Mouse (Mus musculus): ENCODE measurements around the gene Sec23ip. TPM values are rescaled to one million over a fixed set of nuclear protein-coding genes. Genes with fewer than 3 reads are reported as not detected.

Sec23ip gene
- polyA plus RNA-seq, 1 experiment from 2014 or later, result 35.7 TPM

- H3K36me3 ChIP-seq, result no peaks in the 10 kb centered on the region; the same call in 1 of the 2 replicates
- peaks cover 30% of the 10 kb centered on the region for H3K4me1 ChIP-seq
- H3K9me3 ChIP-seq (replicated peaks), result no peaks in the 10 kb centered on the region
- under 1% methylated on average over 75 of the region's 80 CpGs for WGBS
- H3K9ac ChIP-seq (replicated peaks), result peak overlapping the region; percentile 95
- ATAC-seq (ENCODE audit: low FRiP score), result peak; percentile 51
- H3K4me3 ChIP-seq (replicated peaks), result peak overlapping the region; percentile 99
- 0 out of 2 replicates have a peak, but pooled peaks cover 4% of the 10 kb centered on the region for H3K27me3 ChIP-seq (replicated peaks)
- H3K27ac ChIP-seq (replicated peaks), result peak overlapping the region; percentile 92
- H3K4me2 ChIP-seq, result peak overlapping the region; percentile 71
These were observed 5.1 kb upstream of the Sec23ip start for GRCm38 (mm10) chr7:128739462-128740277.

DNA sequence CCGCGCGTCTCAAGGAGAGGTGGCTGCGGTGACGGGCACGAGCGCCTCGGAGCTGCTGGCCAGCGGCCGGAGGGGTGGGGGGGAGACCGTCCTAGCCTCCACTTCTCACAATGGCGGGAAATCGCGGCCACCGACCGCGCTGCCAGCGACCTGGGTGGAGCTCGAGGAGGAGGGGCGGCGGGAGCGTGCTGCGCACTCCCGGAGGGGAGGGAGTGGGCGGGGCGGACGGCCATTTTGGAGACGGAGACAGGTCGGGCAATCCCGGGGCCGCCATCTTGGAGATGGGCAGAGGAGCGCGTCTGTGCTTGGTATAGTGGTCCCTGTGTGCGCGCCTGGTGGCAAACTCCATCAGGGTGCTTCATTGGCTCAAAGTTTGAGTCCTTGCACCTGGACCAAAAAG is 4.4 kb upstream of the Sec23ip start, which contains the start of gene Mcmbp:
TSS of gene Mcmbp (minus strand) at position 162 of the 400 bp plus-strand sequence.
- Histone ChIP-seq H3K36me3 (no peaks in the 10 kb centered on the region; the same call in 1 of the 2 replicates), H3K4me2 (peak within 1 kb of the TSS; percentile 71), H3K27ac (replicated peaks) (peak within 1 kb of the TSS; percentile 92), H3K27me3 (replicated peaks) (0 out of 2 replicates have a peak, but pooled peaks cover 4% of the 10 kb centered on the region), H3K9me3 (replicated peaks) (no peaks in the 10 kb centered on the region), H3K4me3 (replicated peaks) (peak within 1 kb of the TSS; percentile 99), H3K9ac (replicated peaks) (peak within 1 kb of the TSS; percentile 95), H3K4me1 (peaks cover 32% of the 10 kb centered on the region)
- WGBS, result 1% methylated on average over 30 of the region's 35 CpGs
- peak; percentile 89 for ATAC-seq (ENCODE audit: low FRiP score)

DNA sequence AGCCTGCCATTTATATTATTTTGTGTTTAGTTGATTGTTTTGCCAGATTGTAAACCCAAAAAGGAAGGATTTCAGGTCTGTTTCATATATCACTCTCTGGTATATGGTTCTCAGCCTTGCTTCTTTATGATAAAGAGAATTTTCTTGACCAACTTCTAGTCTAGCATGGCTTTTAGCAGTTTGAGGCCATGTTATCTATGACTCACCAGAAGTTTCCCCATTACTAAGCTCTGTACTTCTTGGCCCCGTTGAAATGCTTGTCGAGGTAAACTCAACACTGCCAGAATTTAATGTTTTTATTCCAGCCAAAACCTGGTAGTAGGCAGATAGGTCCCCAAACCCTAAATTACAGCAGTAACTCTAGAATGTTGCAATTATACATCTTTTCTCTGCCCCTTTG is 845 bp upstream of the Sec23ip start:
- peak overlapping the region; percentile 75 for H3K27ac ChIP-seq (replicated peaks)

DNA sequence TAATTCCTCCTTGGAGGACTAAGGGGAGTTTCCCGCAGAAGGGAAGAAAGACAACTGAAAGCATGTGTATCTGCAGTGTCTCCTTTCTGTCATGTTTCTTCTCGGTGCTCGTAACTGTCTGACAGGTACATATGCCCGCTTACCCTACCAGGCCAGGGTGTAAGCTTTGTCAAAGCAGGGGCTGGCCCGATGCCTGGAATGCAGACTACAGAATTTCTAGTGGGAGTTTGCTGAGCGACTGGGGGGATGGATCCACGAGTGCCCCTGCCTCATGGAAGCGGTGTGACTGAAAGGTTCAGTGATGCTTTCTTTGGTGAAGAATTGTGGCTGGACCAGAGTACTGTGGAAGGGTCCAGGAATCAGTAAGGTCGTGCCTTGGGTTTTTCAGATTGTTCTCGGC is 1.4 kb downstream of the Sec23ip start:
- peak overlapping the region; percentile 86 for H3K9ac ChIP-seq (replicated peaks)
- peaks cover 13% of the 10 kb centered on the region for H3K36me3 ChIP-seq
- peak overlapping the region; percentile 86 for H3K4me2 ChIP-seq
- no peak for ATAC-seq (ENCODE audit: low FRiP score)
- H3K27me3 ChIP-seq (replicated peaks), result 0 out of 2 replicates have a peak, but pooled peaks cover 4% of the 10 kb centered on the region
- H3K9me3 ChIP-seq (replicated peaks), result no peaks in the 10 kb centered on the region
- 88% methylated on average over 10 of the region's 10 CpGs for WGBS
- peak overlapping the region; percentile 69 for H3K4me3 ChIP-seq (replicated peaks)
- H3K4me1 ChIP-seq, result peaks cover 45% of the 10 kb centered on the region
- H3K27ac ChIP-seq (replicated peaks), result no peak overlapping the region

More for the DNA sequence above, 845 bp upstream of the Sec23ip start:
- Histone ChIP-seq H3K36me3 (no peaks in the 10 kb centered on the region), H3K27me3 (replicated peaks) (0 out of 2 replicates have a peak, but pooled peaks cover 4% of the 10 kb centered on the region), H3K9ac (replicated peaks) (no peak overlapping the region), H3K4me1 (peaks cover 52% of the 10 kb centered on the region), H3K4me3 (replicated peaks) (peak overlapping the region; percentile 69), H3K9me3 (replicated peaks) (no peaks in the 10 kb centered on the region), H3K4me2 (peak overlapping the region; percentile 86)
- ATAC-seq (ENCODE audit: low FRiP score), result no peak
- WGBS, result 62% methylated on average over 2 of the region's 2 CpGs

DNA sequence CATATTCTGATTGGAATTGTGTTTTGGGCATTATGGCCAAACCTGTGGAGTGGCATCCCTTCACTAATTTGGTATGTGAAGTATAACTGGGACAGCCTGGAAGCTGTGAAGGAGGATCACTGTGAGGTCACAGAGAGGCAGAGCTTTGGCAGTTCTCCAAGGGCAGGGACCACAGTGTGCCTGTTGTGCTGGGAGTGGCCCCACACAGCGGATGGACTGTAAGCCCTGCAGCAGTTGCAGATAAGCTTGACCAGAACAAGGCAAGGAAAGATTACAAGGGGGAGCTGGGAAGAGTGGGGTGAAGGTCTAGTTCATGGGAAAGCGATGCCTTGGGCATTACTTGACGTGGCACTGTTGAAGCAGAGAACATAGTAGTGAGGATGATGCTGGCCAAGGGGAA is 4.0 kb downstream of the Sec23ip start:
- peaks cover 33% of the 10 kb centered on the region for H3K36me3 ChIP-seq
- H3K9me3 ChIP-seq (replicated peaks), result no peaks in the 10 kb centered on the region
- H3K27me3 ChIP-seq (replicated peaks), result no peaks in the 10 kb centered on the region
- no peak for ATAC-seq (ENCODE audit: low FRiP score)
- WGBS, result 75% methylated on average over 3 of the region's 3 CpGs
- no peak overlapping the region for H3K4me2 ChIP-seq
- H3K4me3 ChIP-seq (replicated peaks), result no peak overlapping the region
- no peak overlapping the region for H3K27ac ChIP-seq (replicated peaks)
- H3K4me1 ChIP-seq, result peaks cover 45% of the 10 kb centered on the region
- H3K9ac ChIP-seq (replicated peaks), result no peak overlapping the region

- no peak overlapping the region for H3K27ac ChIP-seq (replicated peaks)
- H3K4me1 ChIP-seq, result peaks cover 38% of the 10 kb centered on the region
- H3K4me3 ChIP-seq (replicated peaks), result no peak overlapping the region
- no peaks in the 10 kb centered on the region for H3K9me3 ChIP-seq (replicated peaks)
- no peak overlapping the region for H3K4me2 ChIP-seq
- no peak overlapping the region for H3K9ac ChIP-seq (replicated peaks)
- peaks cover 48% of the 10 kb centered on the region for H3K36me3 ChIP-seq
- H3K27me3 ChIP-seq (replicated peaks), result no peaks in the 10 kb centered on the region
- WGBS, result 91% methylated on average over 9 of the region's 9 CpGs
- ATAC-seq (ENCODE audit: low FRiP score), result no peak
These were observed 5.6 kb downstream of the Sec23ip start for GRCm38 (mm10) chr7:128750296-128750695.

GRCm38 (mm10) chr7:128752012-128752411 is 7.3 kb downstream of the Sec23ip start:
- Histone ChIP-seq H3K9ac (replicated peaks) (no peak overlapping the region), H3K27me3 (replicated peaks) (no peaks in the 10 kb centered on the region), H3K4me3 (replicated peaks) (no peak overlapping the region), H3K4me1 (peaks cover 20% of the 10 kb centered on the region), H3K9me3 (replicated peaks) (no peaks in the 10 kb centered on the region), H3K27ac (replicated peaks) (no peak overlapping the region), H3K36me3 (peaks cover 62% of the 10 kb centered on the region), H3K4me2 (no peak overlapping the region)
- ATAC-seq (ENCODE audit: low FRiP score), result no peak
- WGBS, result 91% methylated on average over 4 of the region's 4 CpGs

GRCm38 (mm10) chr7:128755396-128755795 is 10.7 kb downstream of the Sec23ip start:
- no peak overlapping the region for H3K27ac ChIP-seq (replicated peaks)
- no peak overlapping the region for H3K9ac ChIP-seq (replicated peaks)
- H3K4me1 ChIP-seq, result no peaks in the 10 kb centered on the region
- ATAC-seq (ENCODE audit: low FRiP score), result no peak
- no peaks in the 10 kb centered on the region for H3K27me3 ChIP-seq (replicated peaks)
- H3K4me2 ChIP-seq, result no peak overlapping the region
- H3K4me3 ChIP-seq (replicated peaks), result no peak overlapping the region
- H3K36me3 ChIP-seq, result peaks cover 87% of the 10 kb centered on the region
- H3K9me3 ChIP-seq (replicated peaks), result no peaks in the 10 kb centered on the region
- 96% methylated on average over 1 of the region's 1 CpGs for WGBS

DNA sequence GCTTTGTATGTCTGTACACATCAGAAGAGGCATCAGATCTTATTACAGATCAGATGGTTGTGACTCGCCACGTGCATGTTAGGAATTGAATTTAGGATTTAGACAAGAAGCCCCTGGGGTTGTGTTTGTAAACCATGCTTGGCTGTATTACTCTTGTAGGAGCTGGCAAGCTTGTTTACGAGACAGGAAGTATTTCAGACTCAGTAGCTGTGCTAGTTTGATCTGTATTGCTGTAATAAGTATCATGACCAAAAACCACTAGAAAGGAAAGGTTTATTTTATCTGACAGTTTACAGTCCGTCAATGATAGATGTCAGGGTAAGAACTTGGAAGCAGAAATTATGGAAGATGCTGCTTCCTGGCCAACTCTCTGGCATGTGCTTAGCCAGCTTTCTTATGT is 14.2 kb downstream of the Sec23ip start:
- no peak for ATAC-seq (ENCODE audit: low FRiP score)
- Histone ChIP-seq H3K9me3 (replicated peaks) (no peaks in the 10 kb centered on the region), H3K36me3 (peaks cover 88% of the 10 kb centered on the region), H3K9ac (replicated peaks) (no peak overlapping the region), H3K4me1 (no peaks in the 10 kb centered on the region), H3K27ac (replicated peaks) (no peak overlapping the region), H3K4me3 (replicated peaks) (no peak overlapping the region), H3K27me3 (replicated peaks) (no peaks in the 10 kb centered on the region), H3K4me2 (no peak overlapping the region)
- 97% methylated on average over 4 of the region's 4 CpGs for WGBS

DNA sequence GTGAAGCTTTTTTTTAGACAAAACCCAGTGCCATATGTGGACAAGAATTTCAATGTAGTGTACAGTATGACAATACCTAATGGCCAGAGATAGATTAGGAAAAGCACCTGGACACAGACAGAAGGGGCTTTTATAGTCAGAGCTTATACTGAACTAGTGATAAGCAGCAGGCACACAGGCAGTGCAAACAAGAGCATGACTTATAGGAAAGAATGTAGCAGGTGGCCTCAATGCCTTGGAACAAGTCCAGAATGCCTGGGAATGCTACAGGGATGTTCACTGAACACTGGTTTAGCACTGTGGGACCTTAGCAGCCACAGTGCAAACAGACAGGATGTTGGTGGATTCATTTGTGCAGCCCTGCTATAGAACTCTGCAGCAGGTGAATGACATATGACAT is 22.0 kb downstream of the Sec23ip start:
- Histone ChIP-seq H3K4me2 (no peak overlapping the region), H3K36me3 (peaks cover 80% of the 10 kb centered on the region), H3K9ac (replicated peaks) (no peak overlapping the region), H3K27me3 (replicated peaks) (no peaks in the 10 kb centered on the region), H3K4me1 (no peaks in the 10 kb centered on the region), H3K9me3 (replicated peaks) (no peaks in the 10 kb centered on the region), H3K4me3 (replicated peaks) (no peak overlapping the region), H3K27ac (replicated peaks) (no peak overlapping the region)
- ATAC-seq (ENCODE audit: low FRiP score), result no peak

GRCm38 (mm10) chr7:128777201-128777600 is 32.5 kb downstream of the Sec23ip start:
- no peak overlapping the region for H3K27ac ChIP-seq (replicated peaks)
- no peak overlapping the region for H3K4me2 ChIP-seq
- H3K4me1 ChIP-seq, result 0 out of 2 replicates have a peak, but pooled peaks cover 2% of the 10 kb centered on the region
- H3K36me3 ChIP-seq, result peaks cover 81% of the 10 kb centered on the region
- H3K9ac ChIP-seq (replicated peaks), result no peak overlapping the region
- no peaks in the 10 kb centered on the region for H3K27me3 ChIP-seq (replicated peaks)
- 96% methylated on average over 6 of the region's 6 CpGs for WGBS
- ATAC-seq (ENCODE audit: low FRiP score), result no peak
- no peaks in the 10 kb centered on the region for H3K9me3 ChIP-seq (replicated peaks)
- no peak overlapping the region for H3K4me3 ChIP-seq (replicated peaks)

GRCm38 (mm10) chr7:128779305-128779704 is 34.6 kb downstream of the Sec23ip start:
- peak; percentile 68; the same call in 1 of the 2 replicates for ATAC-seq (ENCODE audit: low FRiP score)
- no peak overlapping the region for H3K4me3 ChIP-seq (replicated peaks)

More at GRCm38 (mm10) chr7:128779305-128779704, 34.6 kb downstream of the Sec23ip start:
- Histone ChIP-seq H3K9ac (replicated peaks) (no peak overlapping the region), H3K4me1 (0 out of 2 replicates have a peak, but pooled peaks cover 2% of the 10 kb centered on the region), H3K36me3 (peaks cover 75% of the 10 kb centered on the region), H3K27me3 (replicated peaks) (no peaks in the 10 kb centered on the region), H3K9me3 (replicated peaks) (no peaks in the 10 kb centered on the region), H3K4me2 (no peak overlapping the region), H3K27ac (replicated peaks) (no peak overlapping the region)
- WGBS, result 41% methylated on average over 6 of the region's 6 CpGs

Data from neural tube, embryonic 15.5 days (tissue).